Mouse (Mus musculus): ENCODE results near the gene Tmem100.

Tmem100 gene

GRCm38 (mm10) chr11:90029841-90030398, at the start of gene Tmem100:
Tmem100 (plus strand) TSS chr11:90030348.
- no peak for DNase-seq (ENCODE audit: low spot score)

GRCm38 (mm10) chr11:89982918-89983317, 47.2 kb upstream of the Tmem100 start:
- no peak for DNase-seq (ENCODE audit: low spot score)

GRCm38 (mm10) chr11:89984436-89984835, 45.7 kb upstream of the Tmem100 start:
- DNase-seq (ENCODE audit: low spot score): no peak

- DNase-seq (ENCODE audit: low spot score): no peak
These were observed 44.7 kb upstream of the Tmem100 start for GRCm38 (mm10) chr11:89985200-89986187.

- no peak for DNase-seq (ENCODE audit: low spot score)
These were observed 43.6 kb upstream of the Tmem100 start for GRCm38 (mm10) chr11:89986516-89986915.

- DNase-seq (ENCODE audit: low spot score): peak; percentile 72
These were observed 41.1 kb upstream of the Tmem100 start for GRCm38 (mm10) chr11:89988936-89989589.

- DNase-seq (ENCODE audit: low spot score): no peak
These were observed 38.5 kb upstream of the Tmem100 start for GRCm38 (mm10) chr11:89991661-89992060.

GRCm38 (mm10) chr11:89994706-89995105, 35.4 kb upstream of the Tmem100 start:
- DNase-seq (ENCODE audit: low spot score): no peak

GRCm38 (mm10) chr11:89995596-89995995, 34.6 kb upstream of the Tmem100 start:
- no peak for DNase-seq (ENCODE audit: low spot score)

- DNase-seq (ENCODE audit: low spot score): no peak
These were observed 33.7 kb upstream of the Tmem100 start for GRCm38 (mm10) chr11:89996406-89996805.

GRCm38 (mm10) chr11:89996856-89997255, 33.3 kb upstream of the Tmem100 start:
- peak; percentile 42 for DNase-seq (ENCODE audit: low spot score)

GRCm38 (mm10) chr11:89998996-89999770, 31.0 kb upstream of the Tmem100 start:
- no peak for DNase-seq (ENCODE audit: low spot score)

- DNase-seq (ENCODE audit: low spot score): no peak
These were observed 29.5 kb upstream of the Tmem100 start for GRCm38 (mm10) chr11:90000666-90001065.

- DNase-seq (ENCODE audit: low spot score): no peak
These were observed 28.5 kb upstream of the Tmem100 start for GRCm38 (mm10) chr11:90001396-90002230.

- DNase-seq (ENCODE audit: low spot score): peak; percentile 94
These were observed 27.7 kb upstream of the Tmem100 start, which contains the start of gene Pctp for GRCm38 (mm10) chr11:90002231-90002986. Pctp (minus strand) TSS chr11:90002894.

GRCm38 (mm10) chr11:90002987-90003348, 27.2 kb upstream of the Tmem100 start:
- DNase-seq (ENCODE audit: low spot score): no peak

GRCm38 (mm10) chr11:90003386-90003785, 26.8 kb upstream of the Tmem100 start:
- DNase-seq (ENCODE audit: low spot score): no peak

- DNase-seq (ENCODE audit: low spot score): no peak
These were observed 24.0 kb upstream of the Tmem100 start for GRCm38 (mm10) chr11:90006111-90006510.

- DNase-seq (ENCODE audit: low spot score): no peak
These were observed 22.2 kb upstream of the Tmem100 start for GRCm38 (mm10) chr11:90007791-90008531.

GRCm38 (mm10) chr11:90013657-90014056, 16.5 kb upstream of the Tmem100 start:
- no peak for DNase-seq (ENCODE audit: low spot score)
